Mouse (Mus musculus) megakaryocyte, embryonic 14.5 days (primary cell): Measurements from ENCODE around the gene Chst3.

Source experiments
- FLI1 ChIP-seq: IDR thresholded peaks from 2 replicates; pipeline ENCODE4 v1.6.1; 2012; ENCODE audit warnings: low read length, inconsistent platforms, mixed read lengths
- GATA1 ChIP-seq: IDR thresholded peaks from 3 replicates; pipeline ENCODE4 v1.6.1; 2012; ENCODE audit warnings: mixed read lengths, low read length, inconsistent platforms, borderline replicate concordance

DNA sequence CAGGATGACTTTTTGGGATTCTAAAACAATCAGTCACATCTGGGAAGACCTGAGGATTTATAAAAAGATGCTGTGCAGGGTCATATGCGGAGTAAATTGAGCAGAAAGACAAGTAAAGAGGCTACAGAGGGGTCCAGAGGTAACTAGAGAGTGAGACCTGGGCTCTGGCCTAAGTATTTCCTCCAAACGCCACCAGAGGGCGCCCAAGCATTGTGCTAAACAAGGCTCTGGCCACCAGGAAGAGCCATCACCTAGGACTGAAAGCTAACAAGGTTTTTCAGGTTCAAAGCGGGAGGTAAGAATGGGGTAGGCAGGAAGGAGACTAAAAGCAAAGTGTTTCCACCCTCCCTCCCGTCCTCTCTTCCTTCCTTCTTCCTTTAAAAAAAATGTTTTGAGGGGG is 71.0 kb downstream of the Chst3 start:
- TF ChIP-seq GATA1 (no peak), FLI1 (no peak)
